Mouse (Mus musculus) heart, postnatal 0 days (tissue): Measurements from ENCODE around the gene Stmn3.
A peak's percentile ranks its signal among the peaks of the same experiment; 100 is the strongest.

ENCODE experiments used
- CTCF ChIP-seq: IDR thresholded peaks from 2 replicates; pipeline ENCODE4 v1.5.1; 2016; ENCODE audit warnings: antibody characterized with exemption, control low read depth, low read depth
- EP300 ChIP-seq: IDR thresholded peaks from 2 replicates; pipeline ENCODE4 v1.6.1; 2016; ENCODE audit warnings: antibody characterized with exemption, low read depth

DNA sequence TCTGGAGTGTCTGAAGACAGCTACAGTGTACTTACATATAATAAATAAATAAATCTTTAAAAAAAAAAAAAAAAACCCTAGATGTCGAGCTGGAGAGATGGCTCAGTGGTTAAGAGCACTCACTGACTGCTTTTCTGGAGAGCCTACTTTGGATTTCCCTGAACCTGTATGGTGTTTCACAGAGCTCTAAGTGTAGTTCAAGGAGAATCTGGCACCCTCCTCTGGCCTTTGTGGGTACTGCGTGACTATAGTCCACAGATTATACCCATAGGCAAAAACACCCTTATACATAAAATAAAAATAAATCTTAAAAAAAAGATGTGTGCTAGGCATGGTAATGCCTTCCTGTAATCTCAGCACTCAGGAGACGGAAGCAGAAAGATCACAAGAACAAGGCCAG is 19.7 kb upstream of the Stmn3 start:
- TF ChIP-seq EP300: no peak
- TF ChIP-seq CTCF: peak; percentile 70
